Mouse (Mus musculus) CH12.LX (cell line): ENCODE data around the gene Kpna7. TPM values are rescaled to one million over a fixed set of nuclear protein-coding genes. Genes with fewer than 3 reads are reported as not detected.
"Not testable (repeated sequence)": the region's sequence is repeated elsewhere in the genome, so short reads cannot be mapped to it uniquely, and the experiment has no call there.

Experiments used
- DNase-seq: peaks from one replicate; pipeline ENCODE4 v3.0.0-alpha.2; 2013; ENCODE audit errors: extremely low read depth
- H3K27ac ChIP-seq: 2 replicates; pipeline ENCODE4 v1.5.1; 2012; ENCODE audit warnings: low read depth, mild to moderate bottlenecking, control low read depth, moderate library complexity; ENCODE audit not compliant: insufficient read depth
- H3K27me3 ChIP-seq: replicated peaks from 2 replicates; pipeline ENCODE3; 2012; ENCODE audit warnings: inconsistent platforms
- H3K36me3 ChIP-seq, 2 experiments: replicated peaks in 1 of 2; 2 replicates each; pipeline versions ENCODE3 to v1.6.1; 2012; ENCODE audit warnings: inconsistent platforms in 1 of 2, low read length in 1 of 2, mild to moderate bottlenecking in 1 of 2, mixed read lengths in 1 of 2, moderate library complexity in 1 of 2; ENCODE audit not compliant: control insufficient read depth in 1 of 2, insufficient read depth in 1 of 2
- H3K4me1 ChIP-seq, 2 experiments: 2 replicates each; pipeline ENCODE4 v1.6.1; 2012; ENCODE audit warnings: inconsistent platforms in 1 of 2, moderate library complexity in 1 of 2; ENCODE audit not compliant: insufficient read depth in 2 of 2, control insufficient read depth in 1 of 2
- H3K4me2 ChIP-seq: 2 replicates; pipeline ENCODE4 v1.6.1; 2012; ENCODE audit warnings: low read depth, mild to moderate bottlenecking, control low read depth; ENCODE audit not compliant: poor library complexity, insufficient read depth, severe bottlenecking
- H3K4me3 ChIP-seq, 3 experiments: fragments of 150-350 bp in 1 of 3; sonication (generic) in 1 of 3; replicated peaks in 1 of 3; 2 replicates each; pipeline versions ENCODE3 to v1.5.1; 2011 to 2012; ENCODE audit warnings: low read depth in 2 of 3, low read length in 2 of 3, mild to moderate bottlenecking in 2 of 3, moderate library complexity in 2 of 3, control low read depth in 1 of 3, improper control_type of control experiment in 1 of 3, inconsistent platforms in 1 of 3, mixed read lengths in 1 of 3; ENCODE audit not compliant: poor library complexity in 1 of 3
- H3K79me2 ChIP-seq: replicated peaks from 2 replicates; pipeline ENCODE4 v1.6.1; 2012; ENCODE audit warnings: mild to moderate bottlenecking, moderate library complexity; ENCODE audit not compliant: control insufficient read depth, poor library complexity, insufficient read depth, severe bottlenecking; ENCODE audit errors: extremely low read depth
- H3K9ac ChIP-seq: 2 replicates; pipeline ENCODE4 v1.6.1; 2012; ENCODE audit warnings: low read depth, mild to moderate bottlenecking, control low read depth, moderate library complexity; ENCODE audit not compliant: insufficient read depth
- H3K9me3 ChIP-seq: replicated peaks from 2 replicates; pipeline ENCODE3; 2012; ENCODE audit warnings: low read length, inconsistent platforms, mixed read lengths
- CTCF ChIP-seq, 2 experiments: IDR thresholded peaks in 1 of 2; conservative IDR thresholded peaks in 1 of 2; 2 replicates each; pipeline ENCODE4 v1.5.1; 2011 to 2012; ENCODE audit warnings: low read depth in 2 of 2, low read length in 2 of 2, improper control_type of control experiment in 1 of 2, inconsistent platforms in 1 of 2, mild to moderate bottlenecking in 1 of 2, moderate library complexity in 1 of 2
- E2F4 ChIP-seq: IDR thresholded peaks from 2 replicates; pipeline ENCODE4 v1.6.1; 2011; ENCODE audit warnings: low read depth, low read length, improper control_type of control experiment; ENCODE audit not compliant: insufficient replicate concordance
- ELF1 ChIP-seq: IDR thresholded peaks from 2 replicates; pipeline ENCODE4 v1.6.1; 2014; ENCODE audit warnings: low read depth, mild to moderate bottlenecking, inconsistent platforms, low read length, improper control_type of control experiment
- IRF4 ChIP-seq: IDR thresholded peaks from 2 replicates; pipeline ENCODE4 v1.6.1; 2014; ENCODE audit warnings: low read depth, mild to moderate bottlenecking, inconsistent platforms, low read length, improper control_type of control experiment
- JUND ChIP-seq: conservative IDR thresholded peaks from 2 replicates; pipeline ENCODE4 v1.6.1; 2011; ENCODE audit warnings: low read depth, low read length, improper control_type of control experiment
- MAZ ChIP-seq: IDR thresholded peaks from 2 replicates; pipeline ENCODE4 v1.6.1; 2012; ENCODE audit warnings: low read depth, mild to moderate bottlenecking, inconsistent platforms, low read length, improper control_type of control experiment, moderate library complexity
- PAX5 ChIP-seq: IDR thresholded peaks from 2 replicates; pipeline ENCODE4 v1.6.1; 2012; ENCODE audit warnings: low read length, inconsistent platforms, mixed read lengths
- POLR2AphosphoS2 ChIP-seq: IDR thresholded peaks from 2 replicates; pipeline ENCODE4 v1.6.1; 2011; ENCODE audit warnings: low read depth, low read length, improper control_type of control experiment
- RAD21 ChIP-seq: IDR thresholded peaks from 2 replicates; pipeline ENCODE4 v1.6.1; 2011; ENCODE audit warnings: low read depth, mild to moderate bottlenecking, low read length, improper control_type of control experiment, moderate library complexity
- TBP ChIP-seq: conservative IDR thresholded peaks from 2 replicates; pipeline ENCODE4 v1.6.1; 2011; ENCODE audit warnings: low read depth, low read length, improper control_type of control experiment
- USF1 ChIP-seq: IDR thresholded peaks from 2 replicates; pipeline ENCODE4 v1.6.1; 2014; ENCODE audit warnings: low read depth, mild to moderate bottlenecking, inconsistent platforms, low read length, improper control_type of control experiment
- ZC3H11A ChIP-seq: IDR thresholded peaks from 2 replicates; pipeline ENCODE4 v1.6.1; 2012; ENCODE audit warnings: low read depth, mild to moderate bottlenecking, inconsistent platforms, low read length, improper control_type of control experiment
- ZMIZ1 ChIP-seq: IDR thresholded peaks from 2 replicates; pipeline ENCODE4 v1.6.1; 2012; ENCODE audit warnings: low read depth, mild to moderate bottlenecking, inconsistent platforms, low read length, improper control_type of control experiment
- ZNF384 ChIP-seq: IDR thresholded peaks from 2 replicates; pipeline ENCODE4 v1.6.1; 2012; ENCODE audit warnings: low read depth, low read length, improper control_type of control experiment, inconsistent platforms
- dilution Hi-C: fragments of 300-500 bp; cut with MboI; formaldehyde crosslinking; loops from 2 replicates; pipeline ENCODE4 v1.14.3; 2020; ENCODE audit warnings: low sequenced_read_pairs; ENCODE audit not compliant: extremely low pct_unique_long_range_greater_than_20kb, extremely low pct_ligation_motif_present
- in situ Hi-C: fragments of 300-500 bp; cut with MboI; formaldehyde crosslinking; loops from 3 replicates; pipeline ENCODE4 v1.14.3; 2019; ENCODE audit warnings: low sequenced_read_pairs, low pct_ligation_motif_present, low pct_unique_long_range_greater_than_20kb, mixed read lengths
- polyA plus RNA-seq: library from polyadenylated mRNA; unstranded; fragments of >175 nt; gene quantifications from 2 replicates; pipeline ENCODE4 v1.2.1, GENCODE M21; 2012; ENCODE audit warnings: low read depth; ENCODE audit not compliant: insufficient read length
- total RNA-seq, 2 experiments: library from RNA; depleted of rRNA; stranded (reverse); fragments of 300-350 nt in 1 of 2; fragments of >200 nt in 1 of 2; gene quantifications; 2 replicates each; pipeline ENCODE4 v1.2.3; 2012 to 2014

Gene Kpna7
- total and polyA plus RNA-seq, 3 experiments = 0.26 TPM; not detected in 2

DNA sequence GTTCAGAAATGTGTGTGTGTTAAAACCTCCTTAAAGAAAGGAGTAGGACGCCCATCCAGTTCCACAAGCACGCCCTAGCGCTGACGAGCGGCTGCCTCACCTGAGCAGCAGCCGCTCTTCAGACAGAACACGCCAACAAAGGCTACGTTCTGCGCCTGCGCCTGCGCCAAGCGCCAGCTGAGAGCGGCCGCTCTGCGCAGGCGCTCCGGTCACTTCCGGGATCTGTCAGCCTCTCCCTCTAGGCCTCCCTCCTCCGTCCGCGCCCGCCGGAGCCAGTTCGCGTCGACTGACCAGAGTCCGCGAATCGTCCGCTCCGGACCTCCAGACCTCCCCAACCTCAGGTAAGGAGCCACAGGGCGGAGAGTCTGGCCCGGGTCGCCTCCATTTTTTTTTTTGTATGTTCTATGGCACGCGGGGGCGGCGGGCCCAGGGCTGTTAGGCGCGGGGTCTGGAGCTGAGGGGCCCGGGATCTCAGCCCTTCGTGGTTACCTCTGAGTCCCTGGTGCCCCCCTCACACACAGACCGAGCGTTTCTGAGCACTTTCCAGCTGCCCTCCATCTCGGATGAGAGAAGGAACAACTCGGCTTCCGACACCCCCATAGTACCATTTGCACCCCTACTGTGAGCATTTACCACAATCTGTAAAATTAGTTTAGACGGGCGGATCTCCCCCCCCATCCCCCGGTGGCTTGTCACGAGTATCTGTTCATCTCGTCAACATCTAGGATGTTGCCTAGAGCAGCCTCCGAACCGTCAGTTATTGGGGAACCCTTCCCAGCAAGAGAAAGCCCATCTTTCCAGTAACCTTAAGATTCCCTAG lies at the start of gene Kpna7, which contains the start of gene Arpc1a (continued):
- TF ChIP-seq RAD21 = no peak

DNA sequence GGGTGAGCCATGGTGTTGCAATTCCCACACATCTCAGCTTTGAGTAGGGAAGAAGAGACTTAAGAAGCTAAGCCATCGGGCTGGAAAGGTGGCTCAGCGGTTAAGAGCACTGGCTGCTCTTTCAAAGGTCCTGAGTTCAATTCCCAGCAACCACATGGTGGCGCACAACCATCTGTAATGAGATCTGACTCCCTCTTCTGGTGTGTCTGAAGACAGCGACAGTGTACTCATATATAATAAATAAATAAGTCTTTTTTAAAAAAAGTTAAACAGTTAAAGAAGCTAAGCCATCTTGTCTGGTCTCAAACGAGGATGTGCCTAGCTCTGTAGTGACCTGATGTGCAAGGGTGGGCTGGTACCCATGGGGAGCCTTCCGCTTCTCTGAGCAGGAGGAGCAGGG lies 49.4 kb upstream of the Kpna7 start:
- TF ChIP-seq CTCF (conservative IDR thresholded peaks at IDR 0.05 in 1 of 2, IDR thresholded peaks at IDR 0.05 in 1 of 2; ENCODE audit: low read depth in 2 of 2, low read length in 2 of 2) (peak in 1 of 2 experiments; percentile 61; a peak in 2 of 4 replicates), POLR2AphosphoS2 (0 out of 2 replicates have a peak, but pooled peaks have one; percentile 45)
- H3K4me2 ChIP-seq, dilution Hi-C loops, H3K27me3 ChIP-seq, H3K27ac ChIP-seq, in situ Hi-C loops, H3K9ac ChIP-seq, DNase-seq, H3K9me3 ChIP-seq, H3K4me3 ChIP-seq: not testable (repeated sequence)
- Histone ChIP-seq H3K4me1 (peaks cover 8 to 11% of the 10 kb centered on the region in 2 experiments; a peak in 2 of 4 replicates), H3K79me2 (peaks cover 27% of the 10 kb centered on the region), H3K36me3 (peaks cover 78 to 93% of the 10 kb centered on the region in 2 experiments)

DNA sequence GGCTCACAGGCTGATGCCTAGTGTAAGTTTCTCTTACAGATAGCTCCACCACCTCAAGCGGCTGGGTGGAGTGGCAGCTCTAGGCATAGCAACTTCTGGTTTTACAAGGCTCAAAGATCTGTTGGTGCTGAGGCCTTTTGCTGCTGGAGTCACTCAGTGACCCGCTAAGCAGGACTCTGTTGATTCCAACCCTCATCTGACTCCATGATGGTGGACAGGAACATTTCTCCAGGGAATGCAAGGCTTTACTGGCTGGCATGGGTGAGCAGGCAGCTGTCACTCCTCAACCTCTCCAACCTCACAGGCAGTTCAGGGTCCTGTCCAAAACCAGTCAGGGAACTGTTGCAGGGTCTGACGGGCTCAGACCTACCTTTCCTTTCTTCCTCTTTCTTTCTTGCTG lies 47.2 kb upstream of the Kpna7 start:
- Histone ChIP-seq H3K9me3 (no peaks in the 10 kb centered on the region), H3K27me3 (no peaks in the 10 kb centered on the region), H3K79me2 (peaks cover 4% of the 10 kb centered on the region; the same call in 1 of the 2 replicates), H3K4me3 (no peak overlapping the region), H3K36me3 (peaks cover 86 to 94% of the 10 kb centered on the region in 2 experiments), H3K27ac (no peak overlapping the region), H3K4me1 (no peaks in the 10 kb centered on the region), H3K9ac (no peak overlapping the region), H3K4me2 (no peak overlapping the region)
- dilution Hi-C loops = no loop called here
- no peak for DNase-seq
- in situ Hi-C loops = no loop called here
- no peak for TF ChIP-seq JUND
- TF ChIP-seq ZMIZ1 = 0 out of 2 replicates have a peak, but pooled peaks have one; percentile 10
- TF ChIP-seq POLR2AphosphoS2 = peak; percentile 51; the same call in 1 of the 2 replicates

- in situ Hi-C loops (no loop called here), dilution Hi-C loops (no loop called here)
- TF ChIP-seq CTCF (conservative IDR thresholded peaks at IDR 0.05 in 1 of 2, IDR thresholded peaks at IDR 0.05 in 1 of 2; ENCODE audit: low read depth in 2 of 2, low read length in 2 of 2) (no peak), RAD21 (no peak), PAX5 (no peak), ZNF384 (no peak), TBP (no peak), E2F4 (no peak), ZC3H11A (no peak), IRF4 (no peak), USF1 (no peak), MAZ (no peak), ELF1 (no peak), JUND (no peak)
- Histone ChIP-seq H3K9ac (no peak overlapping the region), H3K27me3 (no peaks in the 10 kb centered on the region), H3K4me1 (no peaks in the 10 kb centered on the region), H3K4me3 (no peak overlapping the region), H3K9me3 (no peaks in the 10 kb centered on the region), H3K36me3 (peaks cover 92 to 95% of the 10 kb centered on the region in 2 experiments), H3K4me2 (no peak overlapping the region), H3K79me2 (no peaks in the 10 kb centered on the region), H3K27ac (no peak overlapping the region)
- DNase-seq = no peak
These were observed 46.4 kb upstream of the Kpna7 start for GRCm38 (mm10) chr5:145130191-145130590.

DNA sequence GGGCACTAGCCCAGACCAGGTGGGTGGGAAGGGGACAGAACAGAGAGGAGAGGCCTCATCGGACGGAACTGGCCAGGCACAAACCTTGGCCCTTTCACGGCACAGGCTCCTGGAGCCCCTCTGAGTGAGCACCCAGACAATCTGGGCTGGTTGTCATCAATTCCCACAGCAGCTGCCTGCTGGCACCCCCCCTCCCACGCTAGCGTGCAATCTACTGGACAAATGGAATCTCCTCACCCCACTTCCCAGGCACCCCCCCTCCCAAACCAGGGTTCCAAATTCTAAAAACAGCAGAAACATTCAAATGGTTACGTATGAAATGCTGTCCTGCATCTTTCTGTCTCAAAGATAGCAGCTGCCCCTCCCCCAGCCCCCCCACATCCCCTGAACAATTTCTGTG lies 45.9 kb upstream of the Kpna7 start:
- H3K36me3 ChIP-seq = peaks cover 92 to 95% of the 10 kb centered on the region in 2 experiments
- H3K9ac ChIP-seq, H3K4me1 ChIP-seq, H3K9me3 ChIP-seq, H3K79me2 ChIP-seq, H3K4me2 ChIP-seq, H3K4me3 ChIP-seq, H3K27me3 ChIP-seq, DNase-seq, H3K27ac ChIP-seq, dilution Hi-C loops, in situ Hi-C loops: not testable (repeated sequence)
